Mouse (Mus musculus) embryo, embryonic 10 days (tissue): ENCODE results near the gene Tmem204.
"Not testable (repeated sequence)": the region's sequence is repeated elsewhere in the genome, so short reads cannot be mapped to it uniquely, and the experiment has no call there.

Source experiments
- DNase-seq: peaks from one replicate; pipeline ENCODE4 v3.0.0-alpha.2; 2015; ENCODE audit warnings: low spot score

Gene Tmem204

GRCm38 (mm10) chr17:25083444-25083931, at the start of gene Tmem204:
TSS of gene Tmem204 (minus strand) at chr17:25083591.
- DNase-seq = peak; percentile 88

GRCm38 (mm10) chr17:25130060-25130459, 46.7 kb upstream of the Tmem204 start:
- DNase-seq = no peak

GRCm38 (mm10) chr17:25127681-25128080, 44.3 kb upstream of the Tmem204 start:
- no peak for DNase-seq

- DNase-seq = peak; percentile 53
These were observed 43.7 kb upstream of the Tmem204 start for GRCm38 (mm10) chr17:25127079-25127478.

- not testable (repeated sequence) for DNase-seq
These were observed 42.2 kb upstream of the Tmem204 start for GRCm38 (mm10) chr17:25125442-25126060.

GRCm38 (mm10) chr17:25123979-25124378, 40.6 kb upstream of the Tmem204 start:
- peak; percentile 34 for DNase-seq

GRCm38 (mm10) chr17:25120406-25120805, 37.0 kb upstream of the Tmem204 start, which contains the start of gene Ptx4:
TSS of gene Ptx4 (plus strand) at chr17:25120760.
- no peak for DNase-seq

- peak; percentile 7 for DNase-seq
These were observed 33.9 kb upstream of the Tmem204 start for GRCm38 (mm10) chr17:25117263-25117662.

- peak; percentile 98 for DNase-seq
These were observed 32.5 kb upstream of the Tmem204 start, which contains the start of gene Telo2 for GRCm38 (mm10) chr17:25115664-25116432. TSS of gene Telo2 (minus strand) at chr17:25115967.

- peak; percentile 54 for DNase-seq
These were observed 31.7 kb upstream of the Tmem204 start for GRCm38 (mm10) chr17:25114908-25115645.

GRCm38 (mm10) chr17:25112423-25112810, 29.0 kb upstream of the Tmem204 start:
- DNase-seq = no peak

GRCm38 (mm10) chr17:25111739-25112422, 28.5 kb upstream of the Tmem204 start:
- DNase-seq = no peak

GRCm38 (mm10) chr17:25111220-25111619, 27.8 kb upstream of the Tmem204 start:
- DNase-seq = no peak

GRCm38 (mm10) chr17:25110590-25110989, 27.2 kb upstream of the Tmem204 start:
- no peak for DNase-seq

- peak; percentile 62 for DNase-seq
These were observed 26.2 kb upstream of the Tmem204 start for GRCm38 (mm10) chr17:25109578-25109977.

GRCm38 (mm10) chr17:25107786-25108185, 24.4 kb upstream of the Tmem204 start:
- no peak for DNase-seq

GRCm38 (mm10) chr17:25101338-25101737, 17.9 kb upstream of the Tmem204 start:
- DNase-seq = no peak

- DNase-seq = no peak
These were observed 16.7 kb upstream of the Tmem204 start for GRCm38 (mm10) chr17:25100052-25100451.

GRCm38 (mm10) chr17:25096221-25096620, 12.8 kb upstream of the Tmem204 start:
- DNase-seq = no peak

GRCm38 (mm10) chr17:25090450-25090849, 7.1 kb upstream of the Tmem204 start:
- no peak for DNase-seq

- no peak for DNase-seq
These were observed 5.8 kb upstream of the Tmem204 start for GRCm38 (mm10) chr17:25089158-25089557.

- DNase-seq = no peak
These were observed 3.3 kb upstream of the Tmem204 start for GRCm38 (mm10) chr17:25086724-25087123.
